Mouse (Mus musculus) heart, postnatal 36 days (tissue): Measurements from ENCODE around the gene Nkx1-2. TPM values are rescaled to one million over a fixed set of nuclear protein-coding genes. Genes with fewer than 3 reads are reported as not detected.

Experiments used
- DNase-seq, 2 experiments: peaks; one replicate each; pipeline ENCODE4 v3.0.0; 2021 to 2022
- intact Hi-C: fragments of 180-260 bp; cut with DNase I; formaldehyde crosslinking; loops from one replicate; pipeline ENCODE4 v1.15.1; 2025
- total RNA-seq, 2 experiments: library from RNA; stranded (reverse); gene quantifications; 2 replicates each; pipeline ENCODE4 v1.2.3; 2021

Nkx1-2 gene
- total RNA-seq, 2 experiments from 2014 or later = not detected

DNA sequence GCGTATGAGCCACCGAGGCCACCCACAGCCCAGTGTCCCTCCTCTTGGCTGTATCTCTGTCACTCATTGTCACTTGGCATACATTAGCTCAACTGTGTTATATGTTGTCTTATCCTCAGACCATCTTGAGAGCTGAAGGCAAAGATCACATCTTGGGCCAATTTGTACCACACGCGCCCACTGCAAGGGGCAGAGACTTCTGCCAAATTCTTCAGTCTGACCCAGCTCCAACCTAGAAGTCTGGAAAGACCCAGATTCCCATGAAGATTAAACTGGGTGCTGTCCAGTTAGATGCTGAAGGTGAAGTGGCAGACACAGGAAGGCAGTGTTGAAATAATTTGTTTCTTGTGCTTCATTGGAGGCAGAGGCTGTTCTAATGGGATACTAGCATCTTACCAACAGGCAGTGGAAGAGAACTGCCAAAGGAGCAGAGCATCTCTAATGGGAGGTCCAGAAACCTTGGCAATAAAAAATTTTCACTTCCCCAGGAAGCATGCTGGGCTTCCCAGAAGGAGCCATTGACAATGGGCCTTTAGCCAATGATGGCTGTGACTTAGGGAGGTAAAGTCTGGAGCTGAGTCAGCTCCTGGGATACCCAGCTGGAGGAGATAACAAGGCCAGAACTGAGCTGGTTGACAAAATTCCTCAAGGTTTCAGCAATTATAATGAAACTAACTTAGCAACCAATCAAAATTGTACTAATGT lies 9.0 kb upstream of the Nkx1-2 start:
- intact Hi-C loops = no loop called here
- DNase-seq = no peak

DNA sequence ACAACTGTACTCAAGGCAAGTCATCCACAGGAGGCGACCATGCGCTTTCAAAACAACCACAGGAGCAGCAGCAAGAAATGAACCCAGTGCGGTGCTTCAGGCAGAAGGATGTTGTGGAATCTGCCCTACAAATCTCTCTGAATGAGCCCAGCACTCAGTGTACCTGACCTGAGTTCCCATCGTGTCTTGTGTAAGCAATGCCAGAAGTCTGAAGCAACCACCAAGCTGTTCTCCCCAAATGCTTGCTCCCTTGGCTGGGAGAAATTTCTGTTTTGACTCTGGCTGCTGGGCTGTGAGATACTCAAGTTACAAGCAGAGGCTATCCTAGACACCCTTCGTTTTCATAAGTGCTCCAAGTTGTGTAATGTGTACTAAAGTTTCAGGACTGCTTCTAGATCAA lies 6.3 kb upstream of the Nkx1-2 start:
- DNase-seq = no peak
- intact Hi-C loops = no loop called here

DNA sequence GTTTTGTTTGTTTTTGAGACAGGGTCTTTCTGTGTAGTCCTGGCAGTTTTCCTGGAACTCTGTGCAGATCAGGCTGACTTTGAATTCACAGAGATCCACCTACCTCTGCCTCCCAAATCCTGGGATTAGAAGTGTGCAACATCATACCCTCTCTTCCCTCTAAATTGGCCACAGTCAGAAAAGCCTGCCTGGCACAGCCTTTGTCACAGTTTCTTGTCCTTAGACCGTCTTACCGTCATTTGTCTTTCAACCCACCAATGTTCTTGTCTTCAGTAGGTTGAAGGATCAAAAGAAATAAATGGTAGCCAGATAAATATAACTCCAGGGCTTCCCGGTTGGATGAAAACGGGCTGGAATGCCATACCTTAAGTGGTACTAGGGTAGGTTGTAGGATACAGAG lies 5.3 kb upstream of the Nkx1-2 start:
- DNase-seq = no peak
- intact Hi-C loops = no loop called here

DNA sequence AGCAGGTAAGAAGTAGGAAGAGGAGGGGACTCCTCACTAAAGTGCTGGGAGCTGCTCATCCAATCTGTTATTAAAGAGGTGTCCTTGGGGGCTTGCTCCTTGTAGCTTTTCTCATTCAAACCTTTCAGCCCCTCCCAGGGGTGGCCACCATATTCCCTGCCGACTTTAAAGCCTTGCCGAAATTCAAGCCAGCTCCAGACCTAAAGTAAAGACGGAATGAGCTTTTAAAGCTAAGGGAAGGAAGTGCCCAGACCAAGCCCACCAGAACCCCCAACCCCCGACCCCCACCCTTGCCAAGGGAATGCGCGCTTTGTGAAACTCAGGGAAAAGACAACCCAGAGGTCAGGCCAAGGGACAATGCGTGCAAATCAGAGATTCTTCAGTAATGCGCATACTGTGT lies 1.5 kb upstream of the Nkx1-2 start:
- intact Hi-C loops = no loop called here

DNA sequence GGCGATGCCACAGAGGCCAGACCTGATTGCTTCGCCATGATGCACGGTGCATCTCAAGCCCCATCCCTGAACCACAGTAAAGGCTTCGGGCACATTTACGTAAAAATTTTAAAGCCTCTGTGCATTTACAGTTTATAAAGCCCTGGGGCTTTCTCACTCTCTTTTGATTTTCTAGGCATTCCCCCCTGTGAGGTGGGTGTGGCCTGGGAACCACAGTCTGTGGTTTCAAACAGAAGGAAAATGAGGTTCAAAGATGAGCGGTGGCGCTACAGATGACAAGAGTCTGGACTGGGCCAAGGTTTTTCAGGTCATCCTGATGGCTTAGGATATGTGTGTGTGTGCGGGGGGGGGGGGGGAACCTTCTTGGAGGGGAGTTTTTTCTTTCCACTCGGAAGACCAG lies 589 bp upstream of the Nkx1-2 start:
- intact Hi-C loops = no loop called here
- DNase-seq = no peak

More for the DNA sequence above, 1.5 kb upstream of the Nkx1-2 start:
- no peak for DNase-seq

DNA sequence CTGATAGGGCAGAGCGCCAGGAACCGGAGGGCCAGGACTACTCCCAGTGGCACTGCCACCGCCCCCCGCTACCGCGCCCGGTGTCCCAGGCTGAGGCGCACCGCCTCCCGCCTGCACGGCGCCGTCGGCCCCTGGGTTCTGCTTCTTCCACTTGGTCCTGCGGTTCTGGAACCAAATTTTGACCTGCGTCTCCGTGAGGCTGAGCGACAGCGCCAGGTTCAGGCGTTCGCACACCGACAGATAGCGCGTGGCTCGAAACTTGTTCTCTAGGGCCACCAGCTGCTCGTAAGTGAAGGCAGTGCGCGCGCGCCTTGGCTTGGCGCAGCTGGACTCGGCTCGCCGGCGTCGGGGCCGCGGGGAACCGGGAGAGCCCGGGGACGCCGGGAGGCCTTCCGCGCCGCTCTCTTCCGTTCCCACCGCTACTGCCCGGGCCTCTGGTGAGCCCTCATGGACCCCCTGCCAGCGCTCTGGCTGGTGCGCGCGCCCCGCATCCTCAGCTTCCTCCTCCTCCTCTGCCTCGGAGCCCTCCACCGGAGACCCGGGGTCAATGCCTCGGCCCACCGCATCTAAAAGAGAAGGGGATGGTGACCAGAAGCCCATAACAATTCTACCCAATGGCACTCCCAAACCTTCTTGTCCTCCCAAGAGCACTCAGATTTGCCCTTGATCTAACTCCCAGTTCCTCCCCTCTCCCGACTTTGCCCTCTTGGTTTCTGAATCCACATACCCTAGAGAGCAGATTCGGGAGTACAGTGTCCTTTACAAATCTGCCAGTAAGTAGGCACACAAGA lies 2.0 kb downstream of the Nkx1-2 start:
- intact Hi-C loops = no loop called here
- peak in 1 of 2 experiments; percentile 13 for DNase-seq

DNA sequence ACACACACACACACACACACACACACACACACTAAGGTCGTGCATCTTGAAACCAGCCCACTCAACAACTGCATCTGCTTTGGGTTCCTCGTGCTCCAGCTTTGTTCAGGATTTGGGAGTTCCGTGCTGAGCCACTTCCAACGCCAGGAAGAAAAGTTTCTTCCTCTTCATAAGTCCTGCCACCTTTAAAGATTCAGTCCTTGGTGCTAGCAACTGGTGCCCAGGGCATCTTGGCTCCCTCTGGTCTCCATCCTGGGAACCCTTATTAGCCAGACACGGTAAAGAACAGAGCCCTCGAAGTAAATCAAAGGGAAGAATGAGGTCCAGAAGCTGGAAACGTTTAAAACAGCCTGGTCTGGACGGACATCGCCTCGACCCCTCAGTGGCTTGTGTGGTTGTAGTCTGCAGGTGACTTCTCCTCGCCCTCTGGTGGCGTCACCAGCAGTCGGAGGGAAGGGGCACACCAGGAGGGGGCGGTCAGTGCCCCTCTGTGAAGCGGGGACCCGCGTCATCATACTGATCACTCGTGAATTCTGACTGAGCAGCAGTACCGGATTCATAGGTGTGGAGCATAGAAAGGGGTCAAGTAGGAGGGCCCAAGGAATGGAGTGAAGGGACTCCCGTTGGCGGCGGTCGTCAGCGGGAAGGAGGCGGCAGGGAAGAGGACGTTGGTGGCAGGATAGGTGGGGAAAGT lies 2.7 kb downstream of the Nkx1-2 start:
- intact Hi-C loops = no loop called here
- DNase-seq = no peak

DNA sequence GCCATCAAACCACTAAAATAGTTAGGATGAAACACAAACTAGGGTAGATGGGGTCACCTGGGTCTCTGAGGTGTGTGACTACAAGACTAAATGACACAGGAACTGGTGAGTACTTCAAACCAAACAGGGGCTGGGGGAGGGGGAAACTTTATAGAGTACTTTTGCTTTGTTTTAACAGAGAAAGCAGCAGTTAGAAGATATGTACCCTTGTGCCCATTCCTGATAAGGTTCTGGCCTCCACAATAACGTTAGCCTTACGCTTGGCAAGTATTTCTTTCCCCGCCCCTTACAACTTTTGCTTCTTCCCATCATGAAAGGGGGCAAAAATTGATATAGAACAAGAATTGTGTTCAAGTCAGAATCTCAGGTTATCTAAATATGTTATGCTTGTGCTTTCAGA lies 3.6 kb downstream of the Nkx1-2 start:
- intact Hi-C loops = no loop called here
- no peak for DNase-seq

DNA sequence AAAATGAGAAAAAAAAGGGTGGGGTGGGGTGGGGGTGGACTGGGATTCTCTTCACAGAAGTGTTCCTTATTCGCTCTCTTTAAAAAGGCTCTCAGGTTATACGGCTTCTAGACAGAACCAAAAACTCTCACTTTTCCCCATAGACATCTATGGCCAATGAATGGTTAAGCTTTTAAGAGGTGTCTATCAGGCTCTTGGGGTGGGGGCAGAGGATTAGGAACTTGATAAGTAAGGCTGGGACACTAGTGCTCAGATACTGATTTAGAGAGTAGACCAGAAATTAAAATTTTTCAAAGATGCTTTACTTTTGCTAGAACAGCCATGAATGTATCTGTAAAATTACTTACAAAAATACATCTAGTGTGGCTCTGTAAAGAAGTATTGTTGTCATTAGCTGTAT lies 5.1 kb downstream of the Nkx1-2 start:
- intact Hi-C loops = no loop called here
- DNase-seq = no peak

DNA sequence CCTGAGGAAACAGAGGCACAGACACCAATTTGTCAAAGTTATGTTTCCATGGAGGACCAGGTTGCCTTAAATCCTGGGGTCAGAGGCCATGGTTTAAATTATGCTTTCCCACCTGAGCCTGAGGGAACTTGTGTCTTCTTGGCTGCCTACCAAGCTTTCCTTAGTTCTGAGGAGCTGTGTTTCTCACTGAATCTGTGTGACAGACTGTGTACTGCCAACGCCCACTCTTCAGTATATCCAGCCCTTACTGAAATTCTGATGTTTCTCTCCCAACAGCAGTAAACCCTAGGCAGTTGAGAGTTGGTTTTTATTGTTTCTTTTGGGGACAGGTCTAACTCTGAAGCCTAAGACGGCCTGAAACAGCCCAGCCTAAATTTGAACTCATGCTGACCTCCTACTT lies 5.7 kb downstream of the Nkx1-2 start:
- DNase-seq = no peak
- intact Hi-C loops = no loop called here

DNA sequence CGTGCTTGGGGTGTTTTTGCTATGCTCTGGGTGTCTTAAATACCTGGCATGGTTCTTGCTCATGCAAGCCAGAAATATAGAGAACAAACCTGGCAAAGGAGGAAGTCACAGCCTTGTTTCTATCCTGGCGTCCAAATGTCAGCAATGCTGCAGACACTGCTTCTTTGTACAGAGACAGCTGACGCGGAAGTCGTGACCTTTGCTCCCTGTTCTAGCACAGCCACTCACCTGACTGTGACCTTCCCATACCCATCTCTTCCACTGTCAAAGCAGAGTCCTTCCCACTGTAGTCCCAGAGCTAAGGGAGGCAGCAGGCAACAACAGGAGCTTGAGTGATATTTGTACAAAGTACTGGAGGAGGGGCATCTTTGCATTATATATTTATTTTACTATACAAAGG lies 9.8 kb downstream of the Nkx1-2 start:
- intact Hi-C loops = no loop called here
- DNase-seq = no peak

DNA sequence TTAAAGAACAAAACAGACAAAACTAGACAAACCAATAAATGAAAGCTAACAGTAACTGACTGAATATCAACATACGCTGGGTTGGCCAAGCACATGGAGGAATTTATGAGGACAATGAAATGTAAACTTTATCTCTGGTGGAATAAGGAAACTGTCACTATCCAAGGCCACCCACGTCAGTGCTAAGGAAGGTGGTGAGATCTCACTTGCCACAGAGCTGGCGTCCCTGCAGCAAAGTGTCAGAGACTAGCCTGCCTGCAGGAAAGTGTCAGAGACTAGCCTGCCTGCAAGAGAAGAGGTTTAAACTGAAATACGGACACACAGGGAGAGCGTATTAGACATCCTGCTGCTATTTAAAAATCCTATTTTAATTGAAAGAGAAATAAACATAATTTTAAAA lies 12.3 kb downstream of the Nkx1-2 start:
- DNase-seq = no peak
- intact Hi-C loops = no loop called here

DNA sequence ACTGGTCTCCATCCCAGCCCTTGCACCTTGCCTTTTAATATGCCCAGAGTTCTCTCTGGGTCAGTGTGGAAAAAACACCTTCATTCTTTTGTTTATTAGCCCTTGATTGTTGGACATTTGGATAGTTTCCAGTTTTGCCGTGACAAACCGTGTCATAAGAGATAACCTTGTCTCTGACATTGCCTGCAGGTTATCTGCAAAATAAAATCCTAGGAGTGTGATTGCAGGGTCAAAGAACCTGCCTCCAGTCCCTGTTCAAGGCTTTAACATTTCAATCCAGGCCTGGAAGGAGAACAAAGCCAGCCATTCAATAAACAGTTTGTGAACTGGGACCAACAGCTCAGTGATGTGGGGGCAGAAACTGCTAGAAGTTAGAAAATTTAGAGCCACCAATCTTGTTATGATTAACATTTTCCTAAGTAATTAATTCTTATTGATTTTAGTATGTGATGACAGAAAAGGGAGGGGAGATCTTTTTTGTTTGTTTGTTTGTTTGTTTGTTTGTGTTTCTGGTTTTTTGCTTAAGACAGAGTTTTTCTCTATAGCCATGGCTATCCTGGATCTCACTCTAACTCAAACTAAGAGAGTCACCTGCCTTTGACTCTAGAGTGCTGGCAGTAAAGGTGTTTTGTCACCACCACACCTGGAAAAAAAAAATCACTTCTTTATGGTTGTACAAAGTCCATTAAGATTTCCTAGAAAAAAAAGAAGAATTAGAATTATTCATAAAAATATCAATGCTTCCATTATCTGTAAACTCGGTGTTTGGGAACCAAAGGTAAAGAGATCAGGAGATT lies 13.5 kb downstream of the Nkx1-2 start:
- intact Hi-C loops = no loop called here
- no peak for DNase-seq

DNA sequence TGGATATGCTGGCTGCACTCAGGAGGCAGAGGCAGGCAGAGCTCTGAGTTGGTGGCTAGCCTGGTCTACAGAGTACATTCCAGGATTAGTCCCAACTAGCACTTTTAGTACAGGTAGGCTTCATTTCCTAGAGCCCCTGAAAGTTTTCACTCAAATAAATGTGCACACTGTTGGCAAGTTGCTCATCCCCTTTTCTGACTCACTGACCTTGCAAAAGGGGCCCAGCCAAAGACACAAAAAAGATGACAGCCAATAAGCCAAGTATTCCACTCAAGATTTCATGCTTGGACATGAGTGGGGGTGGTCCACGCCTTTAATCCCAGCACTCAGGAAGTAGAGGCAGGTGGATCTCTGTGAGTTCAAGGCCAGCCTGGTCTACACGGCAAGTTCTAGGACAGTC lies 18.0 kb downstream of the Nkx1-2 start:
- intact Hi-C loops = no loop called here
- DNase-seq = no peak

DNA sequence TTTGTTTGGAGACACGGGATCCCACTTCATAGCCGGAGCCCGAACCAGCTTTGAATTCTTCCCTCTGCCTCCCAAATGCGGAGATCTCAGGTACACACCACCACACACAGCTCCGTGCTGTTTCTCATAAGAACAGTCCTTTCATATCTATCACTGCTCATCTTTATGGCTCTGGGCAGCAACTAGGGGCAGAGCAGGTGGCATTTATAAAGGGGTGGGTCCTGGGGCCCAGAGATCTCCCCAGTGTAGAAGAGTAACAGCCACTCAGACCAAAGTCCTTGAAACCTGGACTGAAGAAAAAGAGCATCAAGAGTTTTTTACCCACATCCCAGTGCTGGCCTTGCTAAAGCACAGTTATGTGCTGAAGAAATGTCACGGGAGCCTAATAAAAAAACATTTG lies 18.9 kb downstream of the Nkx1-2 start:
- DNase-seq = no peak
- intact Hi-C loops = no loop called here

DNA sequence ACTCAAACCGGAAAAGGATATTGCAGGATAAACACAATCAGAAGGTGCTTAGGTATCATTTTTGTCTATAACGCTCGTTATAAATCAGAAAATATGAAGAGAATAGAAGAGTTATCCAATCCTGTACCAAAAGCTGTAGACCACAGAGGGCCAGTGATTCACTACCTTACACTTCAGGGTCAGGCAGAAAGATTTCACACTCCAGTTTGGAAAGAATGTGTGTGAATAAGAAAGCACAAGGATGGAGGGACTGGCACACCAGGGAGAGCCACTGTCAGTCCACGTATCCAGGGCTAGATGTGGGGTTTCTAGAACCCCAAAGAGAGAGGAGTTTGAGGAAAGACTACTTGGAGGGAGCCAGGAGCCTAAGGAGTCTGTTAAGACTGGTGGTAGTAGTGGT lies 22.5 kb downstream of the Nkx1-2 start:
- no peak for DNase-seq
- intact Hi-C loops = loop anchor here (5.0 to 10.0 kb wide), 2 partner anchors 138 to 235 kb away; partner anchors contain the start of gene Fam53b

DNA sequence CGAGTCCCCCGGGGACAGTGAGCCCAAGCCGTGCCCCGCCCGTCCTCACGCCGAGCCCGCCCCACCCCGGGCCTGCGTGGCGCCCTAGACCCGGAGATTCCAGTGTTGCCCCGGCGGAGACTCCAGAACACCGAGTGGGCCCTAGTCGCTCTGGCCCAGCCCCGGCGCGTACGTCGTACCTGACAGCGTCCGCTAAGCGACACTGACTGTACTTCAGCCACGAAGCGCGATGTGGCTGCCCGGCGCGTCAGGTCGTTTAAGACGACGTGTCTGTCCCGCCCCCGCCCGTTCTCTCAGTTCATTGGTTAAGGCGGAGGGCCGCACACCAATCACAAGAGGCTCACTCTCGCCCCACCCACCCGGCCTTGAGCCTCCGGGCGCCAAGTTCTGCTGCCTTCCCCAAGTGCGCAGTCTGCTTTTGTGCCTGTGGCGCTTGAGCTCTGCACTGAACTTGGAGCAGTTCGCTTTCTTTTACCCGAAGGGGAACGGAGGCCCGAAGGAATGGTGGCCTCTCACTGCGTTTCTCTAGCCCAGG lies 23.3 kb downstream of the Nkx1-2 start, which contains the start of gene Oat:
Gene Oat (minus strand): TSS at position 283 of the 535 bp plus-strand sequence.
- DNase-seq = peak; percentile 91 to 94
- intact Hi-C loops = loop anchor here (5.0 to 10.0 kb wide), 2 partner anchors 139 to 236 kb away; partner anchors contain the start of gene Fam53b

DNA sequence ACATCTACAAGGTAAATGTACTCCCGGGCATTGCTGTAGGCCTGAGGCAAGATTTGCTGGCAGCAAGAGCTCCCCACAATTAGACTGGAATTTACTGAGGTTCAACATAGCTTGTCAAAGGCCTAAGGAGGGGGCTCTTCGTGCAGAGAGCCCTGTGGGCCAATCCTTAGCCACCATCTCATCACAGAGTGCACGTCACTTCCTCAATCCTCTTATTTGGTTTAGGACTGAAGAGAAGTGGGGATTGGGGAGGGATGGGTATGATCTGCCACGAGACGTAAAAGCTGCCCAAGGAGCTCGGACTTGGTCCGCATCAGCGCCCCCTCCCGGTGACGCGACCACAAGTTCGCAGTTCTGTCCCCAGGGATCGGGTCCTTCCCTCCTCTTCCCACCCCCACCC lies 23.8 kb downstream of the Nkx1-2 start:
- intact Hi-C loops = loop anchor here (1.0 to 10.0 kb wide), 4 partner anchors 16 to 237 kb away; partner anchors contain the start of gene Fam53b
- DNase-seq = peak in 1 of 2 experiments; percentile 88

DNA sequence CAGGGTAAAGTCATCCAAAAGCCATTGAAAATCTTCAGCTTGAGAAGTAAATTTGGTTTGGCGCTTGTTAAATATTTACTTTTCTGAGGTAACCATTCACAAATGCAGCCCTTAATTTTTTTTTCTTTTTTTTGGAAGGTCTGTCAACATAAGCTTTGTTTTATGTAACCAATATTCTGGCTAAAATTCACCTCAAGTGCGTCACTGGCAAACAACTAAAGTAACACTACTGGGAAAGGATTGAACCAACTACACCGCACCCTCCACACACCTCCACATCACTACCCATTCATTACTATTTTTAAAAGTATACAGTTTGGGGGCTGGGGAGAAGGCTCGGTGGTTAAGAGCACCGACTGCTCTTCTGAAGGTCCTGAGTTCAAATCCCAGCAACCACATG lies 24.8 kb downstream of the Nkx1-2 start:
- intact Hi-C loops = loop anchor here (1.0 to 10.0 kb wide), 4 partner anchors 15 to 238 kb away; partner anchors contain the start of gene Fam53b
- no peak for DNase-seq

DNA sequence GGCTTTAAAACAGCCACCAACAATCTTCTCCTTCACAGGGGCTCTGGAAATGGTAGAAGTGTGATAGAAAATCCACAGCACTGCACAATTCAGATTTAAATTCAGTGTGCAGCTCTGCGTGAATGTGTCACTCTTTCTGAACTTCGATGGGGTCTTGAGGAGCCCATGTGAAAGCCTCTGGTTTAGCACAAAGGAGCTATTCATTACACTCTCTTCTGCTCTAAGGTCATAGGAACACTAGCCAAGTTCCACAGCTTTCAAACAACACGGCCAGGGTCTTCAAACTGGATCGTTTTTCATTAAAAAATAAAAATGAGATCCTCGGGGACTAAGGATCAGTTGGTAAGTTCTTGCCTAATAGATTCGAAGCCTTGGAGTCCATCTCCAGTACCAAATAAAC lies 26.2 kb downstream of the Nkx1-2 start:
- no peak for DNase-seq
- intact Hi-C loops = loop anchor here (10.0 kb wide), 1 partner anchor 142 kb away; no protein-coding TSS in a partner anchor
